Mouse (Mus musculus) thymus, postnatal 14 days (tissue): Measurements from ENCODE around the gene Snx9.
A peak's percentile ranks its signal among the peaks of the same experiment; 100 is the strongest.

Experiments used
- DNase-seq: peaks from one replicate; pipeline ENCODE4 v3.0.0; 2021

Gene Snx9

GRCm38 (mm10) chr17:5886943-5887800 is 46.0 kb downstream of the Snx9 start:
- peak; percentile 34 for DNase-seq

GRCm38 (mm10) chr17:5890429-5890828 is 49.3 kb downstream of the Snx9 start:
- peak; percentile 87 for DNase-seq

- DNase-seq: no peak
Observed at GRCm38 (mm10) chr17:5891933-5892683, 51.0 kb downstream of the Snx9 start.

DNA sequence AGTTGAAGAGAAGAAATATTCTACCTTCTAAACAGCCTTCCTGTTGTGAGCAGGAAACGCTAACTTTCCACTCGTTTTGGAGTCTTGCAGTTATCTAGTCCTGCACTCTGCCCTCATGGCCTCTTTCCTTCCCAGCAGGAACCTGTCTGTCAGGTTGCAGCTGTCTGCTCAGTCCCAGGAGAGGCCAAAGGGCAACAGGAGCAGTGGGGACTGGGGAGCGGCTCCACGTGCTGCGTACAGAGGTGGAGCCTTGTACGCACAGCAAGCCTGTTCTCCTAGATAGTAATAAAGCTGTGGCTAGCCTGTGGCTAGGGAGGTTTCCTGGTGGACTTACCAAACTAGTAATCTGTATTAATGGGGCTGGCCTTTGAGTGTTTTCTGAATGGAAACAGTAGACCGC is 52.0 kb downstream of the Snx9 start:
- DNase-seq: no peak

GRCm38 (mm10) chr17:5893574-5894148 is 52.5 kb downstream of the Snx9 start:
- no peak for DNase-seq

DNA sequence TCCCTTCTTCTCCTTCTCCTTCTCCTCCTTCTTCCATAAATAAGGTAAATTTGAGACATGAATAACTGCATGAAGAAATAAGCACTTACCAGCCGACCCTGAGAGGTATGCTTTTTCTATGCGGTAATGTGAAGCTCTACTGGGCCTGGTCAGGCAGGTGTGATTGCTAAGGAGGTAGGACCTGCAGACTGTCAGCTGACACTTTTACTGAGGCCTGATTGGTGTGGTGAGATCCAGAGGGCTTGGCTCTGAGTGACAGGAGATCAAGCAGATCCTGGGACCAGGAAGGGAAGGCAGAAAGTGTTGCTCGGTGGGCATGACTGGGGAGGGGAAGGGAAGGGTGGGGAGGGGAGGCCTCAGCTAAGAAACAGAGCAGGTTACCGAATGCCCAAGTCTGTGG is 54.9 kb downstream of the Snx9 start:
- no peak for DNase-seq

DNA sequence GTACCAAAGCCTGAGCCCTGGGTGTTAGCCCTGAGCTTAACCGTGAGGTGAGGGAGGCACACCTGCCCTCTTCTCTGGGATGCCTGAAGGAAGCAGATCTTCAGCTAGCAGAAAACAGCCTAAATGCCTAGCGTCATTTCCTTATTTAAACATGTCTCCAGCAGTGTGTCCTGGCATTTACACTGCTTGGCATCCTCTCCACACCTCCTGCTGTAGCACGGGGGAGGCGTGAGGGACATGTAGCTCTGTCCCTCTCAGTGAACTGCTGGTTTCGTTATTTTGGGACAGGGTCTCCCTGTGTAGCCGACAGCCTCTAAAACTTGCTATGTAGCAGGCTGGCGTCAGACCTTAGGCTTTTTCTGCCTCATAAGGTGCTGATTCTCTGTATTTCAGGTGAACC is 55.5 kb downstream of the Snx9 start:
- no peak for DNase-seq

DNA sequence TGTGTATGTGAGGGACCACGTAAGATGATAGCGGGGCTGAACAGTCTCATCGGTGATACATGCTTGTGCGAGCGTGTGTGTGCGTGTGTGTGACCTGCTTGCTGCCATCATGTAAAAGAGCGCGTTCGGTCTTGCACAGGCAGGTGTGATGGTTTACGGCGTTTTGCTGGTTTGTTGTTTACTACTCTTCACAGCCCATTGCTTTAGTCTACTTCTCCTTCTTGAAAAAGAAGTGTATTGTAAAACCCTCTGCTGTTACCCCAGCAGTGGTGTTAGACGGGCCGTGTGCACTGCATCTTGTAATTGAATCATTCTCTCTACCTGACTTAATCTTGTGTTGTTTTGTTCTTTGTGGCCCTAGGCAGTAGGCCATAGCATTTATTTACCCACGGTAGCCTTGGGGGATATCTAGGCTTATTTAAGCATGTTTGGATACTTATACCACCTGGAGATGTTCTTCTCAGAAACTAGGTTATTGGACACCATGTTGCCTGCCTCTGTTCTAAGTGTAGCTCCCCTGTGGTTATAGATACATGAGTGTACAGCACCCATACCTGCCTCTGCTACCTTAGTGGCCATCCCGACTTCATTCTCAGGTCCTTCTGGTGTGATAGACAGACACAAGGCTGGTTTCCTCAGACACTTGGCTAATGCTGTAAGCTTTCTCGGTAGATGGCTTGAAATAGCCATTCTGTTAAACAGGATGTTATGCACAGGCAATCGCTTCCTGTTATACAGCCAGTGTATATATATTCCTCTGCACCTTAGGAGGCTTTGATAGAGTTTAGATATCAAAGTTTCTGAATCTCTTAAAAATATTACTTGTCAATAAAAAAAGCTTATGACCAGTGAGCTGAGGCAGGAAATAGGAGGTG is 56.4 kb downstream of the Snx9 start:
- DNase-seq: no peak

GRCm38 (mm10) chr17:5899251-5899650 is 58.1 kb downstream of the Snx9 start:
- no peak for DNase-seq

DNA sequence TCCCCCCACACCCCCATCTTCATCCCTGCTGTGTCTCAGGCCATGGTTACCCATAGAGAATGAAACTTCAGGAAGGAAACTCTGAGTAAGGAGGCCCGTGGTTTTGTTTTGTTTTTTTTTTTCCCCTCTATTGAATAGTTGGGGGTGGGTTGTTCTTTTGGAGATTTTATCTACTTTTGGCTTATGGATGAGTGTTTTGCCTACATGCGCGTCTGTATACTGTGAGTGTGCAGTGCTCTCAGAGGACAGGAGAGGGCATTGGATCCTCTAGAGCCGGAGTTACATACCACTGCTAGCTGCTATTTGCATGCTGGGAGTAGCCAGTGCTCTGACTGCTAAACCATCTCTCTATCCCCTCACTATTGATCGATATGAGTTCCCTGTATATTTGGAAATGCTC is 60.3 kb downstream of the Snx9 start:
- no peak for DNase-seq

- DNase-seq: no peak
Observed at GRCm38 (mm10) chr17:5903630-5904301, 62.6 kb downstream of the Snx9 start.

DNA sequence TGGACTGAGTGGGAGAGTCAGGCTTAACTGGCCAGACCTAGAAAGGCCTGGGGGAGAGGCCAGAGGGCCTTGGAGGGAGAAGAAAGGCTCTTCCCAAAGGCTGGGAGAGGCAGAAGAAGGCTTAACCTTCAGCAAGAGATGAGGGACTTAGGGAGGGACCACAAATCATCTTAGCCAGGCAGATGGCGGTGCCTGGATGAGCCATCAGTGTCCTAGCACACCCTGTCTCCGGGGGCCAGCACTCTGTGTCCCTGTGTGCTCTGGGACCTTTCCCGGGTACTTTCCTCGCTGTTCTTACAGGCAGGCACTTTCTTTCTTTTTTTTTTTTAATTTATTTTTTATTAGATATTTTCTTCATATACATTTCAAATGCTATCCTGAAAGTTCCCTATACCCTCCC is 68.6 kb downstream of the Snx9 start:
- DNase-seq: no peak

DNA sequence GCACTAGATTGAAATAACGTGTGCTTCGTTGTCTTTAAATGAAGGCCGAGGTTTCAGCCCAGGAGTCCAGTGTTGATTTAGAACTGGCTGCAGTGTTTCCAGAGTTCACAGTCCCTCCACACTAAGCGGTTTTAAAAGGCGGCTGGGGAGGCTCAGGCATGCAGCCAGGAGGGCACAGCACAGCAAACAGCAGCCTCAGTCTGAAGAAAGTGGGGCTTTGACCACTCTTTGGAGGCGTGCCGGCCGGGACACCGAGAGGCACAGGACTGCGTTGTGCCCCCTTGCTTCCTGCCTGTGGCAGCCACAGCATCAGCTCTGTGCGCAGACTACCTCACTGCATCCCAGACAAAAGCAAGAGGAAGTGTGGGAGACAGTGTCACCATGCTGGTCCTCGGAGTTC is 70.5 kb downstream of the Snx9 start:
- no peak for DNase-seq

DNA sequence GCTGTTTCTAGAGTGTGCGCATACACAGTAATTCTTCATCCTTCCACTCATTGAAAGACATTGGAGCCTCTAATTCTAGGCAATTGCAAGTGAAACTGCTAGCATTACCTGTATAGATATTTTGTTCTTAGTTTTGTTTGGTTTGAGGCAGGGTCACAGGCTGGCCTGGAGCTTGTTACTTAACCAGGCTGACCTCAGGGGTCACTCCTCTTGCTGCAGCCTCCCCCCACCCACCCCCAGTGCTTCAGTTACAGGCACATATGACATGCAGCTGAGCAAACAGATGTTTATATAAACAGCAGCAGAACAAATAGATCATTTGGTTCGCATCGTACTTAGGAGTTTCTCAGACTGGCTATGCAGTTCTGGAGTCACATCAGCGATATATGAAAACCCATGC is 71.7 kb downstream of the Snx9 start:
- no peak for DNase-seq

GRCm38 (mm10) chr17:5914217-5914616 is 73.1 kb downstream of the Snx9 start:
- no peak for DNase-seq

- DNase-seq: no peak
Observed at GRCm38 (mm10) chr17:5921954-5922353, 80.8 kb downstream of the Snx9 start.

GRCm38 (mm10) chr17:5923281-5923680 is 82.2 kb downstream of the Snx9 start:
- peak; percentile 28 for DNase-seq

DNA sequence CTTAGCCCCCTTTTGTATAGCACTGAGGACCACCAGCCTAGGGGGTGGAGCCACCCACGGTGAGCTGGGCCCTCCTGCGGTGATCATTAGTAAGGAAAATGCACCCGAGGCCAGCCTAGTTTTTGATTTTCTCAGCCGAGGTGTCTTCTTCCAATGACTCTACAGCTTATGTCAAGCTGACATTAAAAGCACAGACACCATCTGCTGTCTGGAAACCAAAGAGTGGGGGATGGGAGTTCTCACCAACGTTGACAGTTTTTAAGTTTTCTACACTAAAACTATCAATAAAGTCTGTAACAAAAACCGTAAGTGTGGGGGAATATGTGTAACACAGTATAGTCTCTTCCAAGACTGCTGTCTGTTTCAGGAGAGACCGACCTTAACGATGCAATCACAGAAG is 83.1 kb downstream of the Snx9 start:
- DNase-seq: no peak

- DNase-seq: no peak
Observed at GRCm38 (mm10) chr17:5926710-5927109, 85.6 kb downstream of the Snx9 start.

GRCm38 (mm10) chr17:5929031-5929430 is 87.9 kb downstream of the Snx9 start:
- DNase-seq: no peak

DNA sequence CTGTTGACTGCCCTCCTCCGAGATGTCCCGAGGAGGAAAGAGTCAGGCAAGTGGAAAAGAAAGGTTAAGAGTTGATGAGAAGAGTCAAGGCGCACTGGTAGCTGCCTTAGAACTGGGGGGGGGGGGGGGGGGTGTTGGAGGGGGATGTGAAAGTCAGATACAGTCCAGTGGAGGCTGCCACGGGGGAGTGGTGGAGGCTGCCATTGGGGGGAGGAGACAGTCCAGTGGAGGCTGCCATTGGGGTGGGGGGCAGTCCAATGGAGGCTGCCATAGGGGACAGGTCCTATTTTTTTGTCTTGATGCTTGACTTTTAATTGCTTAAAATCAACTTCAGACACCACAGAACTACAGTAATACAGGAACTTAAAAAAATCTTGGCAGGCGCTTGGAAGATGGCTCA is 91.0 kb downstream of the Snx9 start:
- DNase-seq: no peak
